Mouse (Mus musculus): ENCODE measurements around the gene Nlrp10. TPM values are rescaled to one million over a fixed set of nuclear protein-coding genes. Genes with fewer than 3 reads are reported as not detected.

The Nlrp10 gene
- polyA plus RNA-seq, 1 experiment from 2014 or later: not detected

- DNase-seq (ENCODE audit: low spot score) (no peak), ATAC-seq (replicated peaks; ENCODE audit: low FRiP score, low read depth) (no peak)
- Histone ChIP-seq H3K9ac (ENCODE audit: low read depth, low read length) (no peak overlapping the region), H3K4me3 (replicated peaks; ENCODE audit: low read depth, low read length) (no peak overlapping the region), H3K9me3 (replicated peaks; ENCODE audit: low read length) (no peaks in the 10 kb centered on the region), H3K36me3 (ENCODE audit: insufficient read depth, low read length) (no peaks in the 10 kb centered on the region), H3K4me2 (ENCODE audit: low read length) (no peak overlapping the region), H3K27me3 (ENCODE audit: insufficient read depth, low read length) (no peaks in the 10 kb centered on the region), H3K4me1 (replicated peaks; ENCODE audit: insufficient read depth, low read length) (no peaks in the 10 kb centered on the region), H3K27ac (no peak overlapping the region)
- WGBS: 66% methylated on average over 11 of the region's 11 CpGs
- no peak for TF ChIP-seq CTCF (IDR thresholded peaks at IDR 0.05; ENCODE audit: low read depth)
Observed at GRCm38 (mm10) chr7:108928280-108929188, 1.4 kb downstream of the Nlrp10 start.

GRCm38 (mm10) chr7:108927043-108927442 is 2.9 kb downstream of the Nlrp10 start:
- H3K9me3 ChIP-seq (replicated peaks; ENCODE audit: low read length): no peaks in the 10 kb centered on the region
- WGBS: 75% methylated on average over 4 of the region's 4 CpGs
- H3K4me3 ChIP-seq (replicated peaks; ENCODE audit: low read depth, low read length): no peak overlapping the region
- DNase-seq (ENCODE audit: low spot score) (no peak), ATAC-seq (replicated peaks; ENCODE audit: low FRiP score, low read depth) (no peak)
- H3K27ac ChIP-seq: no peak overlapping the region
- TF ChIP-seq CTCF (IDR thresholded peaks at IDR 0.05; ENCODE audit: low read depth): no peak
- H3K4me2 ChIP-seq (ENCODE audit: low read length): no peak overlapping the region
- H3K4me1 ChIP-seq (replicated peaks; ENCODE audit: insufficient read depth, low read length): no peaks in the 10 kb centered on the region
- no peak overlapping the region for H3K9ac ChIP-seq (ENCODE audit: low read depth, low read length)
- no peaks in the 10 kb centered on the region for H3K36me3 ChIP-seq (ENCODE audit: insufficient read depth, low read length)
- H3K27me3 ChIP-seq (ENCODE audit: insufficient read depth, low read length): no peaks in the 10 kb centered on the region

- Histone ChIP-seq H3K27ac (no peak overlapping the region), H3K4me2 (ENCODE audit: low read length) (no peak overlapping the region)
- no peak for ATAC-seq (replicated peaks; ENCODE audit: low FRiP score, low read depth)
Observed at GRCm38 (mm10) chr7:108903969-108904368, 26.0 kb downstream of the Nlrp10 start.

GRCm38 (mm10) chr7:108894320-108894719 is 35.7 kb downstream of the Nlrp10 start, which contains the start of gene Olfr519:
Gene Olfr519 (minus strand): TSS chr7:108894420.
- Histone ChIP-seq H3K27ac (no peak within 1 kb of the TSS), H3K9me3 (replicated peaks; ENCODE audit: low read length) (no peaks in the 10 kb centered on the region), H3K36me3 (ENCODE audit: insufficient read depth, low read length) (no peaks in the 10 kb centered on the region), H3K9ac (ENCODE audit: low read depth, low read length) (no peak within 1 kb of the TSS), H3K4me1 (replicated peaks; ENCODE audit: insufficient read depth, low read length) (no peaks in the 10 kb centered on the region), H3K4me2 (ENCODE audit: low read length) (no peak within 1 kb of the TSS), H3K4me3 (replicated peaks; ENCODE audit: low read depth, low read length) (no peak within 1 kb of the TSS), H3K27me3 (ENCODE audit: insufficient read depth, low read length) (no peaks in the 10 kb centered on the region)
- ATAC-seq (replicated peaks; ENCODE audit: low FRiP score, low read depth) (no peak), DNase-seq (ENCODE audit: low spot score) (no peak)
- WGBS: 85% methylated on average over 5 of the region's 5 CpGs
- no peak for TF ChIP-seq CTCF (IDR thresholded peaks at IDR 0.05; ENCODE audit: low read depth)

More at GRCm38 (mm10) chr7:108903969-108904368, 26.0 kb downstream of the Nlrp10 start:
- TF ChIP-seq CTCF (IDR thresholded peaks at IDR 0.05; ENCODE audit: low read depth): no peak
- H3K9ac ChIP-seq (ENCODE audit: low read depth, low read length): no peak overlapping the region
- no peaks in the 10 kb centered on the region for H3K9me3 ChIP-seq (replicated peaks; ENCODE audit: low read length)
- no peaks in the 10 kb centered on the region for H3K36me3 ChIP-seq (ENCODE audit: insufficient read depth, low read length)
- DNase-seq (ENCODE audit: low spot score): no peak
- H3K4me1 ChIP-seq (replicated peaks; ENCODE audit: insufficient read depth, low read length): no peaks in the 10 kb centered on the region
- H3K27me3 ChIP-seq (ENCODE audit: insufficient read depth, low read length): no peaks in the 10 kb centered on the region
- H3K4me3 ChIP-seq (replicated peaks; ENCODE audit: low read depth, low read length): no peak overlapping the region
- WGBS: 72% methylated on average over 2 of the region's 2 CpGs

- Histone ChIP-seq H3K4me1 (replicated peaks; ENCODE audit: insufficient read depth, low read length) (no peaks in the 10 kb centered on the region), H3K4me2 (ENCODE audit: low read length) (no peak within 1 kb of the TSS), H3K27me3 (ENCODE audit: insufficient read depth, low read length) (no peaks in the 10 kb centered on the region), H3K27ac (no peak within 1 kb of the TSS), H3K9me3 (replicated peaks; ENCODE audit: low read length) (no peaks in the 10 kb centered on the region), H3K4me3 (replicated peaks; ENCODE audit: low read depth, low read length) (no peak within 1 kb of the TSS), H3K9ac (ENCODE audit: low read depth, low read length) (no peak within 1 kb of the TSS), H3K36me3 (ENCODE audit: insufficient read depth, low read length) (no peaks in the 10 kb centered on the region)
- no peak for TF ChIP-seq CTCF (IDR thresholded peaks at IDR 0.05; ENCODE audit: low read depth)
- 79% methylated on average over 4 of the region's 4 CpGs for WGBS
- ATAC-seq (replicated peaks; ENCODE audit: low FRiP score, low read depth): no peak
- DNase-seq (ENCODE audit: low spot score): no peak
Observed at GRCm38 (mm10) chr7:108884906-108885305, 45.1 kb downstream of the Nlrp10 start, which contains the start of gene Olfr518. Gene Olfr518 (minus strand): TSS chr7:108885006.

- Histone ChIP-seq H3K36me3 (ENCODE audit: insufficient read depth, low read length) (no peaks in the 10 kb centered on the region), H3K27ac (no peak within 1 kb of the TSS), H3K27me3 (ENCODE audit: insufficient read depth, low read length) (no peaks in the 10 kb centered on the region), H3K9ac (ENCODE audit: low read depth, low read length) (no peak within 1 kb of the TSS), H3K4me3 (replicated peaks; ENCODE audit: low read depth, low read length) (no peak within 1 kb of the TSS), H3K9me3 (replicated peaks; ENCODE audit: low read length) (no peaks in the 10 kb centered on the region), H3K4me1 (replicated peaks; ENCODE audit: insufficient read depth, low read length) (no peaks in the 10 kb centered on the region), H3K4me2 (ENCODE audit: low read length) (no peak within 1 kb of the TSS)
- DNase-seq (ENCODE audit: low spot score) (no peak), ATAC-seq (replicated peaks; ENCODE audit: low FRiP score, low read depth) (no peak)
- TF ChIP-seq CTCF (IDR thresholded peaks at IDR 0.05; ENCODE audit: low read depth): no peak
- 60% methylated on average over 2 of the region's 2 CpGs for WGBS
Observed at GRCm38 (mm10) chr7:108872279-108872678, 57.7 kb downstream of the Nlrp10 start, which contains the start of gene Olfr517. Gene Olfr517 (minus strand): TSS chr7:108872379.

Other genes with a start within 250 kb of the Nlrp10 start
- gene Olfr512, start 216.9 kb downstream of the Nlrp10 start, polyA plus RNA-seq (2015; fragmentation: Nextera tagmentation; extraction: Ambion mirVana): not detected in 2 replicates
- gene Olfr513, start 179.2 kb downstream of the Nlrp10 start, polyA plus RNA-seq (2015; fragmentation: Nextera tagmentation; extraction: Ambion mirVana): not detected in 2 replicates
- not detected in 2 replicates for gene Olfr514, start 104.2 kb downstream of the Nlrp10 start, polyA plus RNA-seq (2015; fragmentation: Nextera tagmentation; extraction: Ambion mirVana)
- gene Olfr516, start 79.6 kb downstream of the Nlrp10 start, polyA plus RNA-seq (2015; fragmentation: Nextera tagmentation; extraction: Ambion mirVana): not detected in 2 replicates
- not detected in 2 replicates for gene Olfr517, start 57.8 kb downstream of the Nlrp10 start, polyA plus RNA-seq (2015; fragmentation: Nextera tagmentation; extraction: Ambion mirVana)
- gene Olfr518, start 45.2 kb downstream of the Nlrp10 start, polyA plus RNA-seq (2015; fragmentation: Nextera tagmentation; extraction: Ambion mirVana): not detected in 2 replicates
- not detected in 2 replicates for gene Olfr519, start 35.8 kb downstream of the Nlrp10 start, polyA plus RNA-seq (2015; fragmentation: Nextera tagmentation; extraction: Ambion mirVana)
- gene Eif3f, start 4.2 kb upstream of the Nlrp10 start, polyA plus RNA-seq (2015; fragmentation: Nextera tagmentation; extraction: Ambion mirVana): 97.4 and 104 TPM in 2 replicates
- 0.33 and 0.36 TPM in 2 replicates for gene Tub, start 20.2 kb upstream of the Nlrp10 start, polyA plus RNA-seq (2015; fragmentation: Nextera tagmentation; extraction: Ambion mirVana)
- 0.66 and 1.2 TPM in 2 replicates for gene Ric3, start 153.2 kb upstream of the Nlrp10 start, polyA plus RNA-seq (2015; fragmentation: Nextera tagmentation; extraction: Ambion mirVana)
- gene Lmo1, start 245.0 kb upstream of the Nlrp10 start, polyA plus RNA-seq (2015; fragmentation: Nextera tagmentation; extraction: Ambion mirVana): 8.7 and 11.0 TPM in 2 replicates

Data from kidney, postnatal 0 days (tissue).